Mouse (Mus musculus): ENCODE measurements around the gene Mospd3. TPM values are rescaled to one million over a fixed set of nuclear protein-coding genes. Genes with fewer than 3 reads are reported as not detected.

Gene Mospd3
- 308 and 395 TPM in 2 replicates for polyA plus RNA-seq (2012)

DNA sequence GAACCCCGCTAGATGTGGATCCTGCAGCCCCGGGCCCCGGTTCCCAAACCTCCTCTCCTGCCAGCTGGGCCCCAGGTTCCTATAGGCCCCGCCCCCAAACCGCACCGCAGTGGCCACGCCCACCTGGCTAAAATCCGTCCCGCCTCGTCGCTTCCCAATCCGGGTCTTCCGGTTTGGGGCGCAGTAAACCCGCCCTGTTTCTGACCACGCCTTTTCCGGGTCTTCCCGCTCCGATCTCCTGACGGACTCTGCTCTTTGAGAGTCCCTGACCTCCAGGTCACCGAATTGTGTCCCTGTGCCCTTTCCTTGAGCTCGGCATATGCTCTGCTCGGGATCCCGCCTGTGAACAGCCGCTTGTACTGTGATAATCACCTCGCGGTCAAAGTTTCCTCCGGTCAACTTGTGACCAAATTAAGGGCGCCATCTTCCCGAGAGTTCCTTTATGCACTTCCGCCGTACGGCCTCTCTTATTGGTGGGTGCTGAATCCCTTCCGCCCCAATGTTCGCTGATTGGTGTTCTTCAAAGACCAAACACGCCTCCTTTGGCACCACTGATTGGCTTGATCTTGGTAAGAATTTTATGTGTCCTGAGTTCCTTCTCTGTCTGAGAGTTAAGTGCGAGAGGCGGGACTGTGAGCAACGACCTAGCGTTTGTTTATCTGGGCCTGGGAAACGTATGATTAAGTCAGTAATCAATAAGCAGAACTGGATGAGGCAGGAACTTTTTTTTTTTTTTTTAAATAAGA is at the start of gene Mospd3:
Gene Mospd3 (minus strand): TSS at position 440 of the 746 bp plus-strand sequence.
- TF ChIP-seq GATA1 (IDR thresholded peaks at IDR 0.05; ENCODE audit: low read length): no peak

DNA sequence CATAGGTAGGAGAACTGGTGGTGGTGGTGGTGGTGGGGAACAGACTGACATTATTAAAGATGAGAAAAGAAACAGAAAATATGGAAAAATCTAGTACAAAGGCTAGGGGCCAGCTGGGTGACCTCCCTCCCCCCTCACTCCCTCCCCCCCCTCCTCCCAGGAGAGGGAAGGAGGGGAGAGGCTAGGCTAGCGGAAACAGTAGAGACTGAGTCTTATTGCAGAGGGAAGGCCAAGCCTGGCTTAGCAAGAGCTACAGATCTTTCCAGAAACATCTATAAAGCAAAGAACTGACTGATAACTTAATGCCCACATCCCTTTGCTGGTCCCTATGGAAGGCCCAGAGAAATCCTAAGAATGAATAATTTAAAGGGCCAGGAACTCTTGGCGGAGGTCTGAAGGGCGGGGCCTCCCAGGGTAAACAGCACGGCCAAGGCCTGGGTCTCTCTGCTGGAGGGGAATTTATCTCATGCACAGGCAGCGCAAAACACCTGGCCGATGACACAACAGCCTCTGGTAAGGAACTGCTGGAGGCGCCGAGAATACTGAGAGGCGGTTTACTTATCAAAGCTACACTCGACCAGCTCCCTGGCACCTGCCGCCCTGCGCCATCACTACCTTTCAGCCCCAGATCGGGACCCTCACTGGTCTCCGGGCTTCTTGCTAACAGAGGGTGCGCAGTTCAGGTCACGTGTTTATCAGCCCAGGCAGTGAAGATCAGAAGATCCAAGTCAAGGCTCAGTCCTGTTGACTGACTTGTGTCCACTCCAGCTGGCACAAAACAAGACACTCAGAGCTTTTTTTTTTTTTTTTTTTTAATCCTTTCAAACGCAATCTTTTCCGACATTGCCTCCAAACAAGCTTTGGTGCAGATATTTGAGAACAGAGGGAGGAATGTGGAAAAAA is 49.1 kb upstream of the Mospd3 start:
- no peak for TF ChIP-seq GATA1 (IDR thresholded peaks at IDR 0.05; ENCODE audit: low read length)

DNA sequence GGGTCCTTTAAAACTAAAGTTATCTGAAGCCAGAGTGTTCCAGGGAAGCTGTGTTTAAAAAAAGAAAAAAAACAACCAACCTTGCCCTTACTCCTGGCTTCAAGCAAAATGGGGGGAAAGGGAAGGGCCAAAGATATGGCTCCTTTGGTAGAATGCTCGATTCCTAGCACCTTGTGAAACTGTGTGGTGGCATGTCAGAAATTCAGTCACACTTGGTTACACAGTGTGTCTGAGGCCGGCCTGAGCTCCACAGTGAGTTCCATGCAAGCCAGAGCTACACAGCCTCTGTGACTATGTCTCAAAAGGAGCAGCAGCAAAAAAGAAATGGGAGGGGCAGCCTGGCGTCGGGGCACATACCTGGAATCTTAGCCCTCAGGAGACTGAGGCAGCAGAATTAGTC is 48.4 kb upstream of the Mospd3 start:
- no peak for TF ChIP-seq GATA1 (IDR thresholded peaks at IDR 0.05; ENCODE audit: low read length)

DNA sequence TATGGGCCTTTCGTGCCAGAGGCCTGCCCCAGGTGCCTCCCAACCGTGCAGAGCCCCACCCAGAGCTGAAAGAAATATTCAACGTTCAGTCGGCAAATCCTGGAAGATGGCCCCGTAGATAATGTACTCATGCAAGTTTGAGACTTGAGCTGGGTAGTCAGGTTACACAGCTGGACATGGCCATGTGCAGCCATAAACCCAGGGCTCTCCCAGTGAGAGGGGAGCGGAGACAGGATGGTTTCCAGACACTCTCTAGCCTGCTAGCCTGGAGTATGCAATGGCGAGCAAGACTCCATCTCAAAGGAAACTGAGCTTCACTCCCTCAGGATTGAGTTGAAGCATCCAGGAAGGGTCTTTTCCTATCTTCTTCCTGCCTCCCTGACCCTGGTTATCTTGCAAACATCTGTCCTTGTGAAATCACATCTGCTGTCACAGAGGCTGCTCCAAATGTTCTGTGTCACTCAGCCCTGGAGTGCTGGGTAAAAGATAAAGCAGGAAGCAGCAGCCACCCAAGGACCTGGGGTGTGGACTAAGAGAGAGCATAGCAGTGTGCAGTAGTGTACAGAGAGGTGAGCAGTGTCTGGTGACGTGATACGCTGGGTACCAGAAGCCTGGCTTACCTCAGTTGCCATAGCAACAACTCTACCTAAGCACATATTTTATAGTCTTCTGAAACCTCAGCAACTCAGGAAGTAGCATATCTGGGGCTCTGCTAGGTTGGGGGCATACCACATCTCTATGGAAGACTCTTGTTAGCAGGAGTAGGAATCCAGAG is 47.2 kb upstream of the Mospd3 start:
- no peak for TF ChIP-seq GATA1 (IDR thresholded peaks at IDR 0.05; ENCODE audit: low read length)

DNA sequence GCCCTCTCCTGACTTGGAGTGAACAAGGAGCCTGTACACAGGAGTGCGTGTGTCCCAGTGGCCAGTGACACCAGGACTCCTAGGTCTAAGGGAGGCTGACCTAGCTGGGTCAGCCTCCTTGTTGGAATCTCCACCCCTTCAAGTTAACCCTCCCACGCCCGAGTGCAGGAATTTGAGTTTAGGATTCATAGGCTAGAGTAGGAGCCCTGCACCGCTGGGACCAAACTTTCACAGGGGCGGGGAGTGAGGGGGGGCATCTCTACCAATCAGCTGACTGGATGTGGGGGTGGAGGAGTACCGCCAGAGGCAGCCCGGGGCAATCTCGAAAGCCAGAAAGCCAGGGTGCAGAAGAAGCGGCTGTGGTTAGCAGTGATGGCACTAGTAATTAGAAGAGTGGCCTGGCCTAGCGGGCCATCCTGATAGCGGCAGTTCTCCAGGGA is 44.8 kb upstream of the Mospd3 start, which contains the start of gene Irs3:
Gene Irs3 (minus strand): TSS at position 63 of the 440 bp plus-strand sequence.
- TF ChIP-seq GATA1 (IDR thresholded peaks at IDR 0.05; ENCODE audit: low read length): no peak

DNA sequence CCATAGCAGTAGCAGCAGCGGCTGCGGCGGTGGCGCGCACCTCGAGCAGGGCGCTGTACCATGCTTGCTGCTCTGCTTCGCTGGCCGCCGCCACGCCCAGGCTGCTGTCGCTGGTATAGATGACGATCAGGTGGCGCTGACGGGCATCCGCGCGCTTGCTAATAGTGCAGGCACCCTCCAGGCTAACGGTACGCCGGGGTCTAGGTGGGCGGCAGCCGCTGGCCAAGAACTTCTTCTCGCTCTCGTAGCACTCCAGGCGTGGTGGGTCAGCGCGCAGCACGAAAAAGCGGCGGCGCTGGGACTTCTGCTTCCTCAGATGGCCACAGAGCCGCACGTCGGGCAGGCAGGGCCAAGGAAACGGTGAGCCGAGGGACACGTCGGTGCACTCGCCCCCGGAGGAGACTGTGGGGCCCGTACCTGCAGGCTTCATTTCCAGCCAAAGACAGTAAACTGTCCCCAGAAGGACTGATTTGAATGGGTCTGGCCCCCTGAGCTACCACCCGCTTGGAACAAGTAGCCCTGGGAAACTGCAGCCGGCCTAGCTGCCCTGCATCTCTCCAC is 44.3 kb upstream of the Mospd3 start:
- TF ChIP-seq GATA1 (IDR thresholded peaks at IDR 0.05; ENCODE audit: low read length): no peak

DNA sequence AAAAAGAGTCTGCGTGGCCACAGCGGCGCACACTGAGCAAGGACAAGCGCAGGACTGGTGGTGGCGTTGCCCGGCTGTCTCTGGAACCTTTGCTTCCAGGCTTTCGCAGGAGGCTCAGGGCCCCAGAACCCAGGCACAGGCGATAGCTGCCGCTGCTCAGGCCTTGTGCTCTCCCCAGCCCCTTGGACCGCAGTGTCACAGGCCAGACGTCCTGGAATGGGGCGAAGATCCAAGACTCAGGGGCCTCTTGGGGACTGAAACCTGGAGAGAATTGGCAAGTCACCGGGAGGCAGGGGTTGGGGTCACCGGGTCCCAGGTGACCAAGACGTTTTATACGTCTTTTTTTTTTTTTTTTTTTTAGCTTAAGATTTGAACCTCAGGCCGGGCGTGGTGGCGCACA is 43.6 kb upstream of the Mospd3 start:
- no peak for TF ChIP-seq GATA1 (IDR thresholded peaks at IDR 0.05; ENCODE audit: low read length)

DNA sequence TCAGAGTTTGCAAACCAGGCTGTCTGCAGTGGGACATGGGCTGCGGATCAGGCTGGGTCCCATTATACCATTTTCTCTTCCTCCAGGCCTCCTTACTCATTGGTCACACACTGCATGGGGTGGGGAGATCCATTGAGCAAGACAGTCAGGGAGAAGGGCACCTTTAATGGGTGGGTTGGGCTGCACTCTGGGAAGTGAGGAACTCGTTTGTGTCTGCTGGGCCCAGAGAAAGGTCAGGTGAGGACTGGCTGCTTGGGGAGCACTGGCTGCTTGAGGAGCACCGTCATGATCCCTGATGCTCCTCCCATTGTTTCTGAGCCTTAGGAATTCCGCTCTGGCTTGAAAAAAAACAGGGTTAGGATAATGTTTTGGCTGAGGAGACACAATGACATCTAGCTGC is 42.0 kb upstream of the Mospd3 start:
- TF ChIP-seq GATA1 (IDR thresholded peaks at IDR 0.05; ENCODE audit: low read length): no peak

DNA sequence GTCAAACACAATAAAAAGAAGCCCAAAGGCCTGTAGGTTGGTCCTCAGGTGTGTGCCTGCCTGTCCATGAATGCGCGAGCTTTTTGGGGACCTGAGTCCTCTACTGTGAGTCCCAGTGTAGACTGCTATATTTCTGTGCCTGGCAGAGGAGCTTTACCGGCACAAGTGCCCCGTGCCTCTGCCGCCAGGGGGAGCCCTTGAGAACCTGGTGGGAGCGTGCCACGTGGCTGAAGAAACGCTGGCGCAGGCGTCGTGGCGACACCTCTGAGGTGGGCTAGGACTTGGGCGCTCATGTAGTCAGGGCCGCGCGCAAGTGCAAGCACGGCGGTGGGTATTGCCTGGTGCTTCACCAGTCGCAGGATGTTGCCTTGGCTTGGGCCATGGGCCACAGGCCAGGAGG is 40.2 kb upstream of the Mospd3 start, which contains the start of gene Sap25:
Gene Sap25 (plus strand): TSS at position 281 of the 400 bp plus-strand sequence.
- no peak for TF ChIP-seq GATA1 (IDR thresholded peaks at IDR 0.05; ENCODE audit: low read length)

DNA sequence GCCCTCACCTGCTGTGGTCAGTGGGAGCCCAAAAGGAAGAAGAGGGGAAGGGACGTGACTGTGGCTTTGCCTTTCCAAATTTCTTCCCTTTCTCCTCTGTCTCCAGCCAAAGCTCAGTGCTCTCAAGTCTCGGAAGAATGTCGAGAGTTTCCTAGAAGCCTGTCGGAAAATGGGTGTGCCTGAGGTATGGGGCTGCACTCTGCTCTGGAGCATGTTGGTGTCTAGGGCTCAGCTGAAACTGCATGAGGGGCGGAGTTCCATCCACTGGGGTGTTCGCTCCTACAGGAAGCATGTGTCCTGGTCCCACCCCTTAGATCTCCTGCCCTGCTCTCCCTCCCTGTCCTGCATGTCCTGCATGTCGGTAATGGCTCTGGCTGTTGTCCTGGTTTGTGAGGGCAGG is 38.6 kb upstream of the Mospd3 start:
- TF ChIP-seq GATA1 (IDR thresholded peaks at IDR 0.05; ENCODE audit: low read length): no peak

DNA sequence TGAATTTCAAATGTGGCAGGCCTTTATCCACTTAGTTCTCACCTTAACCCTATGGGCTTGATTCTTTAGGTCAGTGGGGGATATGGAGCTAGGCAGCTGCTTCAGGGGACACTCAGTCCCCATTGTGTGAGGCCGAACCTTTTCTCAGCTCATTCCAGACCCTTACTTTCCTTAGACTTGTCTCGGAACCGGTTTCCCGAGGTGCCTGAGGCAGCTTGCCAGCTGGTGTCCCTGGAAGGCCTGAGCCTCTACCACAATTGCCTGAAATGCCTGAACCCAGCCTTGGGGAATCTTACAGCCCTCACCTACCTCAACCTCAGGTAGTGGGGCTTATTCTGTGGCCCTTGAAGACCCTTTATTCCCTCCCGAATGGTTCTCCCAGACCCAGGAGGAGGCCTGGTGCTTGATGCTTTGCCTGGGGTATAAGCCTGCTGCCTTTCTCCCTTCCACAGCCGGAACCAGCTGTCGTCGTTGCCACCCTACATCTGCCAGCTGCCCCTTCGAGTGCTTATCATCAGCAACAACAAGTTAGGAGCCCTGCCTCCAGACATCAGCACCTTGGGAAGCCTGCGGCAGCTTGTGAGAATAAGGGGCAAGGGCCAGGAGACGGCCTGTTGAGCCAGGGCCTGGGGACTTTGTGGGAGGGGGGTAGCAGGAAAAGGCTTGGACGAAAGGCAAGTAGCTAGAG is 32.7 kb upstream of the Mospd3 start:
- TF ChIP-seq GATA1 (IDR thresholded peaks at IDR 0.05; ENCODE audit: low read length): no peak

DNA sequence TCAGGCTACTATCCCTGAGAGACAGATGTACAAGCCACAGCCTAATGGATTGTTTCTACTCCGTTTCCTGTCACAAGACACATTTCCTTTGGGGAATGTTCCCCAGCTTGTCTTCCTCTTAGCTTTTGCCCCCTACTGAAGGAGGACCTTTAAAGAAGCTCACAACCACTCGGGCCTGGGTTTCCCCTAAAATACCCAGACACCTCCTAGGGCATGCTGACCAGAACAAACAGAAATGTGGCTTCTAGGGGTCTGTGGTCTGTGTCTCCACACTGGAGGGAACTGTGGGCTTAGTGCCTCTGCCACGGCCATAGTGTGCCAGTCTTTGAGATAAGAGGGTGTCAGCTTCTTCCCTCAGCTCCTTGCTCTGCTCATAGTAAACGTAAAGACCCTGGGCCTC is 30.7 kb upstream of the Mospd3 start:
- no peak for TF ChIP-seq GATA1 (IDR thresholded peaks at IDR 0.05; ENCODE audit: low read length)

DNA sequence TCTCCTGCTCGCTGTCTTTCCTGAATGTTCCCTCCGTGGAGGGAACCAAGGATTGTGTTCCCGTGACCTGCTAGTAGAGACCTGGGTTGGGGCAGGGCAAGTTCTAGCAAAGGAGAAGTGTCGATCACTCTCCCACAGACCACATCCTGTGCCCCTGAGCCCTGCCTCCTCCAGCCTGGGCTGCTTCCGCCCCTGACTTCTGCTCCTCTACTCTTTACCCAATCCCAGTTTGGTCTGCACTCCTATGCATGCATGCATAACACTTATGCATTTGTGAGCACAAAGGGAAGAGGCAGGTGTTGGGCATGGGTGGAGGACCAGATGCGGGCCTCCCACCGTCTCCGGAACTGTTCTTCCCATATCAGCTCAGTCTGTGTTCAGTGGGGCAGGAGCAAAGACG is 30.3 kb upstream of the Mospd3 start:
- TF ChIP-seq GATA1 (IDR thresholded peaks at IDR 0.05; ENCODE audit: low read length): no peak

DNA sequence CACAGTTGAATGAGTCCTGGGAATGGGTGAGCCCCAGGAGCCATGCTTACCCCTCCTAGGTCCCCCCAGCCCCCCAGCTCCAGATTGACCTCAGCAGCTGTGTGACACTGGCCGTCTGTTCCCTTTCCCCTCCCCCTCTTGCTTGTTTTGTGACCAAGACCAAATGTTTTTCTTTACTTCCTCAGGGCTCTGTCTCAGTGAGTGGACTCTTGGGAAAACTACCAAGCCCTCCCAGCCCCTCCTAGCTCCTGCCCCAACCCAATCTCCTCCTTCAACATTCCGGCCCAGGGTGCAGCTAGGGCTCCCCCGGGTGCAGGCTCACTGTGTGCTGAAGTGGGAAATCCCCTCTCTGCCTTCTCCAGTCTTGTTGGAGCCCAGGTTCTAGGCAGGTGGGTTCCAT is 29.7 kb upstream of the Mospd3 start:
- no peak for TF ChIP-seq GATA1 (IDR thresholded peaks at IDR 0.05; ENCODE audit: low read length)
